Mouse (Mus musculus): ENCODE measurements around the gene Rhbdf1. TPM values are rescaled to one million over a fixed set of nuclear protein-coding genes. Genes with fewer than 3 reads are reported as not detected.

The Rhbdf1 gene
- polyA plus RNA-seq, 1 experiment from 2014 or later, result 6.5 TPM

DNA sequence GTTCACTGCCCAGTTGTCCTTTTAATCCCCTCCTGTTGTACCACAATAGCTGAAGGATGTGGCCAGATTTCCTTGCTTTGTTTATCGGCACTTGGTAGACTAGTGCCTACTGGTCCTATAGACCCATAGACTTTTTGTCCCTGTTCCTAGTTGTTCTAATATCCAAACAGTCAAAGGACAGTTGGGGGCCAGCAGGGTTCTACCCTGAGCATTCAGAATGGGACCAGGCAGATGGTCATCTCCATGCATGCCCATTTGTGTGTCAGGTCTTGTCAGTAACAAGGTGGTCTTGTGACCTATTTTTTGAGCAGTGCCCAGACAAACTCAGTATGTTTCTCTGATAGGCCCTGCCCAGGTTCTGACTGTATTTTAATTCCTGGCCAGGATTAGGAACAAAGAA lies 4.9 kb upstream of the Rhbdf1 start:
- no peak for ATAC-seq (ENCODE audit: low read depth)
- peaks cover 31% of the 10 kb centered on the region for H3K4me1 ChIP-seq (ENCODE audit: control insufficient read depth, low read depth, low read length)
- H3K27ac ChIP-seq (ENCODE audit: low read length), result peak overlapping the region; percentile 76; the same call in 1 of the 2 replicates
- peaks cover 27% of the 10 kb centered on the region for H3K36me3 ChIP-seq (ENCODE audit: control insufficient read depth, insufficient read depth)
- 33% methylated on average over 1 of the region's 1 CpGs for WGBS (ENCODE audit: insufficient replicate concordance)
- H3K4me3 ChIP-seq (ENCODE audit: low read depth, low read length), result peak overlapping the region; percentile 78
- peak overlapping the region; percentile 91 for H3K9ac ChIP-seq (ENCODE audit: low read depth, low read length)
- H3K4me2 ChIP-seq (ENCODE audit: low read depth, low read length), result peak overlapping the region; percentile 71
- H3K27me3 ChIP-seq (ENCODE audit: control insufficient read depth, insufficient read depth, low read depth, low read length), result peaks cover 37% of the 10 kb centered on the region
- H3K9me3 ChIP-seq (replicated peaks; ENCODE audit: control insufficient read depth, low read length), result no peaks in the 10 kb centered on the region

- Histone ChIP-seq H3K27ac (ENCODE audit: low read length) (peak within 1 kb of the TSS; percentile 76), H3K4me1 (ENCODE audit: control insufficient read depth, low read depth, low read length) (peaks cover 35% of the 10 kb centered on the region)
- 3% methylated on average over 47 of the region's 47 CpGs for WGBS (ENCODE audit: insufficient replicate concordance)
Measured at GRCm38 (mm10) chr11:32226124-32226871, 4.2 kb upstream of the Rhbdf1 start, which contains the start of gene Mpg. TSS of gene Mpg (plus strand) at chr11:32226505.

GRCm38 (mm10) chr11:32225222-32226104 lies 3.4 kb upstream of the Rhbdf1 start:
- Histone ChIP-seq H3K9ac (ENCODE audit: low read depth, low read length) (no peak overlapping the region), H3K27me3 (ENCODE audit: control insufficient read depth, insufficient read depth, low read depth, low read length) (peaks cover 53% of the 10 kb centered on the region), H3K27ac (ENCODE audit: low read length) (peak overlapping the region; percentile 18), H3K4me2 (ENCODE audit: low read depth, low read length) (no peak overlapping the region; the same call in 1 of the 2 replicates), H3K36me3 (ENCODE audit: control insufficient read depth, insufficient read depth) (peaks cover 12% of the 10 kb centered on the region), H3K4me3 (ENCODE audit: low read depth, low read length) (no peak overlapping the region), H3K9me3 (replicated peaks; ENCODE audit: control insufficient read depth, low read length) (no peaks in the 10 kb centered on the region), H3K4me1 (ENCODE audit: control insufficient read depth, low read depth, low read length) (peaks cover 35% of the 10 kb centered on the region)
- 37% methylated on average over 7 of the region's 7 CpGs for WGBS (ENCODE audit: insufficient replicate concordance)
- no peak for ATAC-seq (ENCODE audit: low read depth)

More at GRCm38 (mm10) chr11:32226124-32226871, 4.2 kb upstream of the Rhbdf1 start, which contains the start of gene Mpg:
- Histone ChIP-seq H3K9me3 (replicated peaks; ENCODE audit: control insufficient read depth, low read length) (no peaks in the 10 kb centered on the region), H3K27me3 (ENCODE audit: control insufficient read depth, insufficient read depth, low read depth, low read length) (peaks cover 44% of the 10 kb centered on the region), H3K36me3 (ENCODE audit: control insufficient read depth, insufficient read depth) (peaks cover 20% of the 10 kb centered on the region), H3K4me3 (ENCODE audit: low read depth, low read length) (peak within 1 kb of the TSS; percentile 78), H3K9ac (ENCODE audit: low read depth, low read length) (peak within 1 kb of the TSS; percentile 91), H3K4me2 (ENCODE audit: low read depth, low read length) (peak within 1 kb of the TSS; percentile 71)
- ATAC-seq (ENCODE audit: low read depth), result peak; percentile 91

DNA sequence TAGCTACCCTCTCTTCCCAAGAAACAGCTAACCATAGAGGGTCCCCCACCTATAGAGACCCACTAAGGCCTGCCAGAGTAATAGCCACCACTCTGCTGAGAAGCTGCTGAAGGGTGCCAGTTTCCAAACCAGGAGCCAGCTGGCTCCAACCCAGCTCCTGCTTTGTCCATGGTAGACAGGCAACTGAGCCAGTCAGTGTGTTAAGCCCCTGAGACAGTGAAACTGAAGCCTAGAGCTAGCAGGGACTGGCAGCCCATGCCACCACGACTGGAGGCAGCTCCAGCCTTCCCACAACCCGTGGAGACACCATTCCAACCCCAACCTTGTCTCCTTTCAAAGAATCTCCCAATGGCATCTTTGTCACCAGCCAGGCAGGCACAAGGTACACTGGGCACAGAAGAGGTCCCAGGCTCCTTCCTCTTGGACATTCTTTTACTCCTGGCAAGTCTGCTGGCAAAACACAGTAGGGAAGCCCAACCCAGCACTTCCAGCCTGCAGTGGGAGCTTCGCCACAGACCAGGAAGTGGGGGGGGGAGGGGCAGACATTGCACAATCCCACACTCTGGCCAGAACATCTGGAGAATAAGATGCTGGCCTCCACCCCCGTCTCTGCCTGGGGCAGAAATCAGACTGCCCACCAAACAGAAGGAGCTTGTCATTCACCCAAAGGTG lies 2.5 kb upstream of the Rhbdf1 start:
- Histone ChIP-seq H3K4me2 (ENCODE audit: low read depth, low read length) (no peak overlapping the region), H3K9me3 (replicated peaks; ENCODE audit: control insufficient read depth, low read length) (no peaks in the 10 kb centered on the region), H3K36me3 (ENCODE audit: control insufficient read depth, insufficient read depth) (peaks cover 7% of the 10 kb centered on the region), H3K4me1 (ENCODE audit: control insufficient read depth, low read depth, low read length) (peaks cover 35% of the 10 kb centered on the region), H3K27ac (ENCODE audit: low read length) (peak overlapping the region; percentile 46; the same call in 1 of the 2 replicates), H3K4me3 (ENCODE audit: low read depth, low read length) (no peak overlapping the region), H3K27me3 (ENCODE audit: control insufficient read depth, insufficient read depth, low read depth, low read length) (peaks cover 61% of the 10 kb centered on the region), H3K9ac (ENCODE audit: low read depth, low read length) (no peak overlapping the region)
- peak; percentile 14; the same call in 1 of the 2 replicates for ATAC-seq (ENCODE audit: low read depth)
- 6% methylated on average over 4 of the region's 4 CpGs for WGBS (ENCODE audit: insufficient replicate concordance)

GRCm38 (mm10) chr11:32223297-32223967 lies 1.3 kb upstream of the Rhbdf1 start:
- Histone ChIP-seq H3K4me2 (ENCODE audit: low read depth, low read length) (no peak overlapping the region), H3K9ac (ENCODE audit: low read depth, low read length) (no peak overlapping the region), H3K36me3 (ENCODE audit: control insufficient read depth, insufficient read depth) (no peaks in the 10 kb centered on the region), H3K9me3 (replicated peaks; ENCODE audit: control insufficient read depth, low read length) (no peaks in the 10 kb centered on the region), H3K27me3 (ENCODE audit: control insufficient read depth, insufficient read depth, low read depth, low read length) (peaks cover 73% of the 10 kb centered on the region), H3K4me1 (ENCODE audit: control insufficient read depth, low read depth, low read length) (peaks cover 35% of the 10 kb centered on the region), H3K27ac (ENCODE audit: low read length) (no peak overlapping the region), H3K4me3 (ENCODE audit: low read depth, low read length) (no peak overlapping the region)
- 50% methylated on average over 4 of the region's 4 CpGs for WGBS (ENCODE audit: insufficient replicate concordance)
- ATAC-seq (ENCODE audit: low read depth), result no peak

DNA sequence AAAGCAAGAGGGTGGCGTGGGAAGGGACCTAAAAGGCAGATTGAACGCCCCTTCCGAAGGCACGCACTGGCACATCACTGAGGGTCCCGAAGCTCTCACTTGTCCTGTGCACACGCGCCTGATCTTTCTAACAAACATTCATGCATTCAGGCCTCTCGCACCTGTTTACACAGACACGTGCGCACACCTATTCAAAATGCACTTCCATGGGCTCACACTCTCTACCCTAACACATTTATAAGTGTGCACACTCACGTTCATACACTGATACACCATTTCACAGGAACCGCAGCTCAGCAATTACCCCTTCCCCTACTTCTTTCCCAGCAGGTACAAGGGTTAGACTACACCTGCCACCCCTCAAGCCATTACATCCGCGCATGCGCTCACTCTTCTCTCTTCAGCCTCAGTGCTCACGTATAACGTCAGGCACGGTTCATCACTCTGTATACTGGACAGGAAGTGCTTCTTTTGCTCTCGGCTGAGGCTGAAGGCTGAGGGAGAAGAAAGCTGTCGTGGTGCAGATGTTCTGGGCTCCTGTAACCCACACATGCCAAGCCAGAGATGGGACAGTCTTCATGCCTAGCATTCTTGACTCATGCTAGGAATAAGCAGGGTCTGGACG lies 582 bp upstream of the Rhbdf1 start:
- H3K27me3 ChIP-seq (ENCODE audit: control insufficient read depth, insufficient read depth, low read depth, low read length), result peaks cover 76% of the 10 kb centered on the region
- ATAC-seq (ENCODE audit: low read depth), result no peak

GRCm38 (mm10) chr11:32221225-32221950 lies 712 bp downstream of the Rhbdf1 start:
- H3K36me3 ChIP-seq (ENCODE audit: control insufficient read depth, insufficient read depth), result no peaks in the 10 kb centered on the region
- peak; percentile 31; the same call in 1 of the 2 replicates for ATAC-seq (ENCODE audit: low read depth)
- peak overlapping the region; percentile 63 for H3K9ac ChIP-seq (ENCODE audit: low read depth, low read length)
- H3K9me3 ChIP-seq (replicated peaks; ENCODE audit: control insufficient read depth, low read length), result no peaks in the 10 kb centered on the region
- 1% methylated on average over 46 of the region's 46 CpGs for WGBS (ENCODE audit: insufficient replicate concordance)
- peaks cover 34% of the 10 kb centered on the region for H3K4me1 ChIP-seq (ENCODE audit: control insufficient read depth, low read depth, low read length)
- H3K4me3 ChIP-seq (ENCODE audit: low read depth, low read length), result peak overlapping the region; percentile 63
- peak overlapping the region; percentile 67 for H3K4me2 ChIP-seq (ENCODE audit: low read depth, low read length)
- H3K27me3 ChIP-seq (ENCODE audit: control insufficient read depth, insufficient read depth, low read depth, low read length), result peaks cover 76% of the 10 kb centered on the region
- peak overlapping the region; percentile 51; the same call in 1 of the 2 replicates for H3K27ac ChIP-seq (ENCODE audit: low read length)

More for the DNA sequence above, 582 bp upstream of the Rhbdf1 start:
- WGBS (ENCODE audit: insufficient replicate concordance), result 10% methylated on average over 21 of the region's 21 CpGs
- Histone ChIP-seq H3K9ac (ENCODE audit: low read depth, low read length) (no peak overlapping the region; the same call in 1 of the 2 replicates), H3K4me3 (ENCODE audit: low read depth, low read length) (peak overlapping the region; percentile 63), H3K36me3 (ENCODE audit: control insufficient read depth, insufficient read depth) (no peaks in the 10 kb centered on the region), H3K4me1 (ENCODE audit: control insufficient read depth, low read depth, low read length) (peaks cover 35% of the 10 kb centered on the region), H3K27ac (ENCODE audit: low read length) (no peak overlapping the region), H3K4me2 (ENCODE audit: low read depth, low read length) (peak overlapping the region; percentile 67), H3K9me3 (replicated peaks; ENCODE audit: control insufficient read depth, low read length) (no peaks in the 10 kb centered on the region)
